Mouse (Mus musculus) forebrain, embryonic 13.5 days (tissue): ENCODE results near the gene Stxbp3. TPM values are rescaled to one million over a fixed set of nuclear protein-coding genes. Genes with fewer than 3 reads are reported as not detected.

Experiments
- ATAC-seq: fragments of 200-750 bp; cut with Nextera tagmentation; 2 replicates; pipeline ENCODE4 v1.8.0; 2017
- H3K27ac ChIP-seq: fragments of 300-500 bp; sonication (generic); 2 replicates; pipeline ENCODE4 v1.5.1; 2015; ENCODE audit warnings: inconsistent platforms, mild to moderate bottlenecking, moderate library complexity
- H3K27me3 ChIP-seq: fragments of 300-500 bp; sonication (generic); 2 replicates; pipeline ENCODE4 v1.6.1; 2015; ENCODE audit warnings: mild to moderate bottlenecking, inconsistent platforms
- H3K36me3 ChIP-seq: fragments of 300-500 bp; sonication (generic); 2 replicates; pipeline ENCODE4 v1.6.1; 2015; ENCODE audit warnings: mild to moderate bottlenecking, inconsistent platforms; ENCODE audit not compliant: poor library complexity, severe bottlenecking
- H3K4me1 ChIP-seq: fragments of 300-500 bp; sonication (generic); 2 replicates; pipeline ENCODE4 v1.6.1; 2015; ENCODE audit warnings: inconsistent platforms
- H3K4me2 ChIP-seq: fragments of 300-500 bp; sonication (generic); 2 replicates; pipeline ENCODE4 v1.6.1; 2015; ENCODE audit warnings: inconsistent platforms, mild to moderate bottlenecking, moderate library complexity
- H3K4me3 ChIP-seq: fragments of 300-500 bp; sonication (generic); 2 replicates; pipeline ENCODE4 v1.5.1; 2015; ENCODE audit warnings: mild to moderate bottlenecking, inconsistent platforms
- H3K9ac ChIP-seq: fragments of 300-500 bp; sonication (generic); 2 replicates; pipeline ENCODE4 v1.6.1; 2015; ENCODE audit warnings: mild to moderate bottlenecking, inconsistent platforms
- H3K9me3 ChIP-seq: fragments of 300-500 bp; sonication (generic); replicated peaks from 2 replicates; pipeline ENCODE4 v1.6.1; 2016; ENCODE audit warnings: inconsistent platforms
- WGBS: fragments of 180-500 bp; shearing (Covaris S2); methylation state at CpG from one replicate; pipeline ENCODE4 v1.1.7; 2015; 5-methylcytosine and 5-hydroxymethylcytosine counted together
- polyA plus RNA-seq: library from polyadenylated mRNA; unstranded; fragments of >200 nt; fragmentation: Nextera tagmentation; extraction: Ambion mirVana; gene quantifications from 2 replicates; pipeline ENCODE4 v1.2.1, GENCODE M21; 2015

The Stxbp3 gene
- polyA plus RNA-seq, 1 experiment from 2014 or later: 16.0 TPM

GRCm38 (mm10) chr3:108855864-108856263, 15.5 kb upstream of the Stxbp3 start:
- H3K36me3 ChIP-seq: no peaks in the 10 kb centered on the region
- H3K4me3 ChIP-seq: no peak overlapping the region
- no peak overlapping the region for H3K4me2 ChIP-seq
- H3K27me3 ChIP-seq: no peaks in the 10 kb centered on the region
- peaks cover 38% of the 10 kb centered on the region for H3K4me1 ChIP-seq
- H3K9ac ChIP-seq: 0 out of 2 replicates have a peak overlapping the region, but pooled peaks have one; percentile 27
- WGBS: 59% methylated on average over 10 of the region's 10 CpGs
- H3K9me3 ChIP-seq: no peaks in the 10 kb centered on the region
- no peak for ATAC-seq
- 0 out of 2 replicates have a peak overlapping the region, but pooled peaks have one; percentile 19 for H3K27ac ChIP-seq

GRCm38 (mm10) chr3:108855371-108855770, 15.0 kb upstream of the Stxbp3 start:
- H3K4me3 ChIP-seq: no peak overlapping the region
- 0 out of 2 replicates have a peak overlapping the region, but pooled peaks have one; percentile 27 for H3K9ac ChIP-seq
- no peaks in the 10 kb centered on the region for H3K36me3 ChIP-seq
- peak; percentile 40; the same call in 1 of the 2 replicates for ATAC-seq
- H3K27ac ChIP-seq: peak overlapping the region; percentile 14
- WGBS: 52% methylated on average over 12 of the region's 12 CpGs
- no peaks in the 10 kb centered on the region for H3K9me3 ChIP-seq
- H3K4me2 ChIP-seq: 0 out of 2 replicates have a peak overlapping the region, but pooled peaks have one; percentile 5
- no peaks in the 10 kb centered on the region for H3K27me3 ChIP-seq
- H3K4me1 ChIP-seq: peaks cover 42% of the 10 kb centered on the region

GRCm38 (mm10) chr3:108853266-108853665, 12.9 kb upstream of the Stxbp3 start:
- ATAC-seq: no peak
- no peak overlapping the region for H3K4me3 ChIP-seq
- H3K4me1 ChIP-seq: peaks cover 35% of the 10 kb centered on the region
- no peak overlapping the region for H3K9ac ChIP-seq
- H3K4me2 ChIP-seq: no peak overlapping the region
- H3K27me3 ChIP-seq: no peaks in the 10 kb centered on the region
- WGBS: 74% methylated on average over 1 of the region's 1 CpGs
- no peaks in the 10 kb centered on the region for H3K36me3 ChIP-seq
- H3K9me3 ChIP-seq: no peaks in the 10 kb centered on the region
- no peak overlapping the region for H3K27ac ChIP-seq

- Histone ChIP-seq H3K9ac (no peak overlapping the region), H3K4me3 (no peak overlapping the region), H3K9me3 (no peaks in the 10 kb centered on the region), H3K4me2 (no peak overlapping the region), H3K27me3 (no peaks in the 10 kb centered on the region), H3K27ac (no peak overlapping the region), H3K4me1 (peaks cover 28% of the 10 kb centered on the region), H3K36me3 (no peaks in the 10 kb centered on the region)
- WGBS: 62% methylated on average over 6 of the region's 6 CpGs
- ATAC-seq: no peak
Measured at GRCm38 (mm10) chr3:108851996-108852697, 11.8 kb upstream of the Stxbp3 start.

GRCm38 (mm10) chr3:108851554-108851953, 11.2 kb upstream of the Stxbp3 start:
- Histone ChIP-seq H3K4me2 (no peak overlapping the region), H3K27me3 (no peaks in the 10 kb centered on the region), H3K9me3 (no peaks in the 10 kb centered on the region), H3K4me1 (peaks cover 22% of the 10 kb centered on the region), H3K36me3 (no peaks in the 10 kb centered on the region), H3K9ac (no peak overlapping the region), H3K27ac (no peak overlapping the region), H3K4me3 (no peak overlapping the region)
- 76% methylated on average over 3 of the region's 3 CpGs for WGBS
- ATAC-seq: no peak

GRCm38 (mm10) chr3:108851075-108851474, 10.7 kb upstream of the Stxbp3 start:
- no peak overlapping the region for H3K4me3 ChIP-seq
- ATAC-seq: no peak
- WGBS: 84% methylated on average over 2 of the region's 2 CpGs
- H3K36me3 ChIP-seq: no peaks in the 10 kb centered on the region
- H3K27ac ChIP-seq: no peak overlapping the region
- peaks cover 17% of the 10 kb centered on the region for H3K4me1 ChIP-seq
- no peak overlapping the region for H3K9ac ChIP-seq
- H3K4me2 ChIP-seq: no peak overlapping the region
- H3K27me3 ChIP-seq: no peaks in the 10 kb centered on the region
- H3K9me3 ChIP-seq: no peaks in the 10 kb centered on the region

GRCm38 (mm10) chr3:108850506-108850905, 10.2 kb upstream of the Stxbp3 start:
- Histone ChIP-seq H3K27ac (no peak overlapping the region), H3K4me3 (no peak overlapping the region), H3K9ac (no peak overlapping the region), H3K36me3 (no peaks in the 10 kb centered on the region), H3K27me3 (no peaks in the 10 kb centered on the region), H3K9me3 (no peaks in the 10 kb centered on the region), H3K4me1 (peaks cover 12% of the 10 kb centered on the region), H3K4me2 (no peak overlapping the region)
- ATAC-seq: no peak
- WGBS: 56% methylated on average over 3 of the region's 3 CpGs

GRCm38 (mm10) chr3:108846616-108847015, 6.3 kb upstream of the Stxbp3 start:
- H3K4me1 ChIP-seq: peaks cover 5% of the 10 kb centered on the region; the same call in 1 of the 2 replicates
- H3K9me3 ChIP-seq: no peaks in the 10 kb centered on the region
- no peaks in the 10 kb centered on the region for H3K36me3 ChIP-seq
- no peak for ATAC-seq
- H3K27ac ChIP-seq: no peak overlapping the region
- H3K9ac ChIP-seq: no peak overlapping the region
- no peak overlapping the region for H3K4me3 ChIP-seq
- WGBS: 76% methylated on average over 3 of the region's 3 CpGs
- no peak overlapping the region for H3K4me2 ChIP-seq
- no peaks in the 10 kb centered on the region for H3K27me3 ChIP-seq

- H3K4me1 ChIP-seq: no peaks in the 10 kb centered on the region
- no peak overlapping the region for H3K4me2 ChIP-seq
- 86% methylated on average over 5 of the region's 5 CpGs for WGBS
- no peaks in the 10 kb centered on the region for H3K27me3 ChIP-seq
- H3K27ac ChIP-seq: no peak overlapping the region
- no peaks in the 10 kb centered on the region for H3K36me3 ChIP-seq
- ATAC-seq: no peak
- no peak overlapping the region for H3K4me3 ChIP-seq
- no peaks in the 10 kb centered on the region for H3K9me3 ChIP-seq
- H3K9ac ChIP-seq: no peak overlapping the region
Measured at GRCm38 (mm10) chr3:108844521-108844920, 4.2 kb upstream of the Stxbp3 start.

- H3K4me2 ChIP-seq: no peak overlapping the region
- peaks cover 5% of the 10 kb centered on the region; the same call in 1 of the 2 replicates for H3K4me1 ChIP-seq
- ATAC-seq: no peak
- no peak overlapping the region for H3K4me3 ChIP-seq
- WGBS: 92% methylated on average over 6 of the region's 6 CpGs
- H3K9ac ChIP-seq: no peak overlapping the region
- H3K27ac ChIP-seq: no peak overlapping the region
- H3K36me3 ChIP-seq: no peaks in the 10 kb centered on the region
- H3K9me3 ChIP-seq: no peaks in the 10 kb centered on the region
- H3K27me3 ChIP-seq: no peaks in the 10 kb centered on the region
Measured at GRCm38 (mm10) chr3:108844026-108844425, 3.7 kb upstream of the Stxbp3 start.

- no peak overlapping the region for H3K9ac ChIP-seq
- no peak overlapping the region for H3K27ac ChIP-seq
- peak; percentile 71 for ATAC-seq
- H3K36me3 ChIP-seq: no peaks in the 10 kb centered on the region
- H3K9me3 ChIP-seq: no peaks in the 10 kb centered on the region
- peak overlapping the region; percentile 69 for H3K4me2 ChIP-seq
- no peaks in the 10 kb centered on the region for H3K27me3 ChIP-seq
- WGBS: 56% methylated on average over 4 of the region's 4 CpGs
- H3K4me1 ChIP-seq: peaks cover 7% of the 10 kb centered on the region; the same call in 1 of the 2 replicates
- H3K4me3 ChIP-seq: peak overlapping the region; percentile 69
Measured at GRCm38 (mm10) chr3:108840716-108841054, 359 bp upstream of the Stxbp3 start.

- Histone ChIP-seq H3K4me2 (peak overlapping the region; percentile 69), H3K4me3 (peak overlapping the region; percentile 69), H3K27ac (no peak overlapping the region), H3K4me1 (peaks cover 7% of the 10 kb centered on the region; the same call in 1 of the 2 replicates), H3K9ac (peak overlapping the region; percentile 72), H3K36me3 (no peaks in the 10 kb centered on the region), H3K9me3 (no peaks in the 10 kb centered on the region), H3K27me3 (no peaks in the 10 kb centered on the region)
- no peak for ATAC-seq
- WGBS: 11% methylated on average over 8 of the region's 8 CpGs
Measured at GRCm38 (mm10) chr3:108839647-108839999, 703 bp downstream of the Stxbp3 start.

- WGBS: 88% methylated on average over 7 of the region's 7 CpGs
- Histone ChIP-seq H3K36me3 (peaks cover 5% of the 10 kb centered on the region; the same call in 1 of the 2 replicates), H3K27ac (no peak overlapping the region), H3K4me3 (peak overlapping the region; percentile 69; the same call in 1 of the 2 replicates), H3K9me3 (no peaks in the 10 kb centered on the region), H3K9ac (no peak overlapping the region), H3K4me2 (peak overlapping the region; percentile 69), H3K4me1 (peaks cover 7% of the 10 kb centered on the region; the same call in 1 of the 2 replicates), H3K27me3 (no peaks in the 10 kb centered on the region)
- no peak for ATAC-seq
Measured at GRCm38 (mm10) chr3:108838980-108839379, 1.3 kb downstream of the Stxbp3 start.
